Mouse (Mus musculus): ENCODE measurements at regions not wholly inside any gene's neighbourhood (a gene's known extent, or its start where the extent isn't known, plus 50 kb on each side); places are given as distances from the start of the nearest gene placed in this dataset.

DNA sequence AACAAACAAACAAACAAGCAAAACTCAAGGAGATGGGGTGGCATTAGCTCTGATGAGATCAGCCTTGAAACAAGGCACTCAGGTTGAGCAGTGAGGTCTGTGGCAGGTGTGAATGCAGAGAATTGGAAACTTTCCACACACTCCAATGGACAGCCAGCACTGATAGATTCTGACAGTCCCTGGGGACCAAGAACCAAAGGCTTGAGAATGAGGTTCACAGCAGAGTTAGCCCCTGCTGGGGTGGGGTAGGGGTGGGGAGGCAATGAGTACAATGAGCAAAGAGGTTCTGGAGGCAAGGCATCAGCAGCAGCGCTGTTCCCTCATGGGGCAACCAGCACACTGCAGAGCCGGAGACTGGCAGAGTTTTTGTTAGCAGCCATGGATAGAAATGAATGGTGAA, 220.5 kb upstream of the Sp4 start:
- Histone ChIP-seq H3K27ac (ENCODE audit: control insufficient read depth, low read depth, low read length) (no peak overlapping the region), H3K79me2 (ENCODE audit: control insufficient read depth, insufficient read depth, low read length, poor library complexity) (no peaks in the 10 kb centered on the region), H3K4me3 (ENCODE audit: control insufficient read depth in 1 of 2, insufficient read depth in 1 of 2, low read depth in 2 of 2, low read length in 2 of 2) (no peak overlapping the region), H3K9ac (ENCODE audit: control insufficient read depth, low read depth, low read length, poor library complexity, severe bottlenecking) (no peak overlapping the region), H3K4me1 (ENCODE audit: control insufficient read depth in 1 of 2, insufficient read depth in 2 of 2, low read length in 2 of 2) (no peaks in the 10 kb centered on the region), H3K9me3 (replicated peaks; ENCODE audit: insufficient read depth, low read length) (no peaks in the 10 kb centered on the region), H3K27me3 (ENCODE audit: control insufficient read depth in 1 of 2, insufficient read depth in 2 of 2, low read length in 2 of 2) (no peaks in the 10 kb centered on the region), H3K36me3 (ENCODE audit: control insufficient read depth in 1 of 2, insufficient read depth in 2 of 2, low read length in 2 of 2) (no peaks in the 10 kb centered on the region)
- no peak for DNase-seq (ENCODE audit: low read depth, low spot score)
- TF ChIP-seq ZNF384 (IDR thresholded peaks at IDR 0.05; ENCODE audit: low read depth, low read length) (no peak), TAL1 (IDR thresholded peaks at IDR 0.05; ENCODE audit: low read length) (no peak), POLR2AphosphoS2 (IDR thresholded peaks at IDR 0.05; ENCODE audit: low read length) (no peak), ETS1 (IDR thresholded peaks at IDR 0.05; ENCODE audit: low read depth, low read length) (no peak), ELF1 (IDR thresholded peaks at IDR 0.05; ENCODE audit: low read depth, low read length) (no peak), ZKSCAN1 (IDR thresholded peaks at IDR 0.05; ENCODE audit: low read depth, low read length) (no peak), BHLHE40 (IDR thresholded peaks at IDR 0.05; ENCODE audit: borderline replicate concordance, low read depth, low read length) (no peak), MAFK (IDR thresholded peaks at IDR 0.05; ENCODE audit: borderline replicate concordance, low read depth, low read length) (no peak)

DNA sequence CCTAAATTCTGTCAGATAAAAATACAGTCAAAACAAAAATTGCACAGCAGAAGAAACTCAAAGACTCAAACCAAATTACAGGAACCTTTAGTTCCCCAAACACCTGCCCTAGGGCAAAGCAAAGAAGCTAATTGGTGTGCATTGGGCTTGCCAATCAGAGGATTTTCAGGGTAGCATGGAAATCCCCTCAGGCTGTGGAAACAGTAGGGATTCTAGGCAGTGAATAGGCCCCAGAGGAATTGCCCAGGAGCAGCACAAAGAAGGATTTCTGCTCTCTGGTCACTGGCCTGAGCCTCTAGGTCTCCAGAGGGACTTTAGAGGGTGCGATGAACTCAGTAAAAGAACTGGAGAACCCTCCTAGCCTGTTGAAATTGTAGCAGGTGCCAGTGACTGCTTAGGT, 220.1 kb upstream of the Sp4 start:
- Histone ChIP-seq H3K27ac (ENCODE audit: control insufficient read depth, low read depth, low read length) (no peak overlapping the region), H3K36me3 (ENCODE audit: control insufficient read depth in 1 of 2, insufficient read depth in 2 of 2, low read length in 2 of 2) (no peaks in the 10 kb centered on the region), H3K9ac (ENCODE audit: control insufficient read depth, low read depth, low read length, poor library complexity, severe bottlenecking) (no peak overlapping the region), H3K4me1 (ENCODE audit: control insufficient read depth in 1 of 2, insufficient read depth in 2 of 2, low read length in 2 of 2) (no peaks in the 10 kb centered on the region), H3K27me3 (ENCODE audit: control insufficient read depth in 1 of 2, insufficient read depth in 2 of 2, low read length in 2 of 2) (no peaks in the 10 kb centered on the region), H3K4me3 (ENCODE audit: control insufficient read depth in 1 of 2, insufficient read depth in 1 of 2, low read depth in 2 of 2, low read length in 2 of 2) (no peak overlapping the region), H3K79me2 (ENCODE audit: control insufficient read depth, insufficient read depth, low read length, poor library complexity) (no peaks in the 10 kb centered on the region), H3K9me3 (replicated peaks; ENCODE audit: insufficient read depth, low read length) (no peaks in the 10 kb centered on the region)
- DNase-seq (ENCODE audit: low read depth, low spot score): no peak
- TF ChIP-seq JUND (IDR thresholded peaks at IDR 0.05; ENCODE audit: low read depth, low read length) (no peak), RCOR1 (IDR thresholded peaks at IDR 0.05; ENCODE audit: low read depth, low read length) (no peak), NRF1 (IDR thresholded peaks at IDR 0.05; ENCODE audit: insufficient read depth, low read depth, low read length, poor library complexity, severe bottlenecking) (no peak), POLR2A (IDR thresholded peaks at IDR 0.05; ENCODE audit: control insufficient read depth in 1 of 2, insufficient read depth in 1 of 2, low read depth in 1 of 2, low read length in 2 of 2, poor library complexity in 1 of 2) (no peak), HCFC1 (IDR thresholded peaks at IDR 0.05; ENCODE audit: low read depth, low read length) (no peak), TCF12 (IDR thresholded peaks at IDR 0.05; ENCODE audit: low read depth, low read length) (no peak), SIN3A (IDR thresholded peaks at IDR 0.05; ENCODE audit: low read length) (no peak), GABPA (IDR thresholded peaks at IDR 0.05; ENCODE audit: low read depth, low read length) (no peak), KAT2A (conservative IDR thresholded peaks at IDR 0.05; ENCODE audit: low read depth, low read length) (no peak), CHD1 (IDR thresholded peaks at IDR 0.05; ENCODE audit: low read depth, low read length) (no peak), ZKSCAN1 (IDR thresholded peaks at IDR 0.05; ENCODE audit: low read depth, low read length) (no peak), GATA1 (IDR thresholded peaks at IDR 0.05; ENCODE audit: low read depth, low read length) (no peak), MYC (IDR thresholded peaks at IDR 0.05; ENCODE audit: low read depth, low read length) (no peak)
